Mouse (Mus musculus) erythroblast, embryonic 14.5 days (primary cell): ENCODE results near the gene Pdcd1lg2. TPM values are rescaled to one million over a fixed set of nuclear protein-coding genes. Genes with fewer than 3 reads are reported as not detected.

Experiments used
- H3K27me3 ChIP-seq: 2 replicates; pipeline ENCODE4 v1.6.1; 2012; ENCODE audit warnings: inconsistent platforms; ENCODE audit not compliant: control insufficient read depth
- H3K36me3 ChIP-seq: 2 replicates; pipeline ENCODE4 v1.6.1; 2012; ENCODE audit warnings: mild to moderate bottlenecking, inconsistent platforms; ENCODE audit not compliant: control insufficient read depth
- H3K4me1 ChIP-seq: 2 replicates; pipeline ENCODE4 v1.6.1; 2012; ENCODE audit warnings: inconsistent platforms; ENCODE audit not compliant: control insufficient read depth
- H3K4me3 ChIP-seq: replicated peaks from 2 replicates; pipeline ENCODE3; 2012; ENCODE audit warnings: moderate library complexity, mild to moderate bottlenecking, inconsistent platforms
- H3K9me3 ChIP-seq: 2 replicates; pipeline ENCODE4 v1.6.1; 2012; ENCODE audit warnings: low read length, inconsistent platforms, mixed read lengths; ENCODE audit not compliant: control insufficient read depth
- GATA1 ChIP-seq: IDR thresholded peaks from 2 replicates; pipeline ENCODE4 v1.6.1; 2012; ENCODE audit warnings: low read length, inconsistent platforms, mixed read lengths
- TAL1 ChIP-seq: IDR thresholded peaks from 3 replicates; pipeline ENCODE4 v1.6.1; 2012; ENCODE audit warnings: low read length, inconsistent platforms, mixed read lengths
- polyA plus RNA-seq: library from polyadenylated mRNA; stranded (reverse); fragments of >175 nt; gene quantifications from 2 replicates; pipeline ENCODE4 v1.2.3, GENCODE M21; 2012

Pdcd1lg2 gene
- polyA plus RNA-seq, 1 experiment, result not detected

- no peaks in the 10 kb centered on the region for H3K36me3 ChIP-seq
- H3K4me3 ChIP-seq, result no peak overlapping the region
- TF ChIP-seq TAL1, result no peak
- no peaks in the 10 kb centered on the region for H3K27me3 ChIP-seq
- H3K9me3 ChIP-seq, result no peaks in the 10 kb centered on the region
- H3K4me1 ChIP-seq, result peaks cover 22% of the 10 kb centered on the region
These were observed 59.1 kb downstream of the Pdcd1lg2 start for GRCm38 (mm10) chr19:29469686-29470254.

- no peak for TF ChIP-seq TAL1
- no peak for TF ChIP-seq GATA1
- H3K4me1 ChIP-seq, result peaks cover 28% of the 10 kb centered on the region
- H3K36me3 ChIP-seq, result no peaks in the 10 kb centered on the region
- H3K27me3 ChIP-seq, result no peaks in the 10 kb centered on the region
- no peak overlapping the region for H3K4me3 ChIP-seq
- no peaks in the 10 kb centered on the region for H3K9me3 ChIP-seq
These were observed 59.9 kb downstream of the Pdcd1lg2 start for GRCm38 (mm10) chr19:29470652-29471051.

- no peak overlapping the region for H3K4me3 ChIP-seq
- no peaks in the 10 kb centered on the region for H3K27me3 ChIP-seq
- H3K36me3 ChIP-seq, result no peaks in the 10 kb centered on the region
- TF ChIP-seq GATA1 (no peak), TAL1 (no peak)
- peaks cover 28% of the 10 kb centered on the region for H3K4me1 ChIP-seq
- H3K9me3 ChIP-seq, result no peaks in the 10 kb centered on the region
These were observed 61.7 kb downstream of the Pdcd1lg2 start for GRCm38 (mm10) chr19:29472424-29472823.

- H3K4me3 ChIP-seq, result no peak overlapping the region
- no peaks in the 10 kb centered on the region for H3K36me3 ChIP-seq
- peaks cover 28% of the 10 kb centered on the region for H3K4me1 ChIP-seq
- H3K27me3 ChIP-seq, result no peaks in the 10 kb centered on the region
- no peaks in the 10 kb centered on the region for H3K9me3 ChIP-seq
- no peak for TF ChIP-seq TAL1
- no peak for TF ChIP-seq GATA1
These were observed 62.2 kb downstream of the Pdcd1lg2 start for GRCm38 (mm10) chr19:29472946-29473345.

- peaks cover 20% of the 10 kb centered on the region for H3K4me1 ChIP-seq
- TF ChIP-seq TAL1 (no peak), GATA1 (no peak)
- H3K36me3 ChIP-seq, result no peaks in the 10 kb centered on the region
- no peaks in the 10 kb centered on the region for H3K27me3 ChIP-seq
- no peak overlapping the region for H3K4me3 ChIP-seq
- H3K9me3 ChIP-seq, result no peaks in the 10 kb centered on the region
These were observed 64.1 kb downstream of the Pdcd1lg2 start for GRCm38 (mm10) chr19:29474803-29475202.

GRCm38 (mm10) chr19:29475210-29475620, 64.5 kb downstream of the Pdcd1lg2 start:
- Histone ChIP-seq H3K9me3 (no peaks in the 10 kb centered on the region), H3K27me3 (no peaks in the 10 kb centered on the region), H3K4me3 (no peak overlapping the region), H3K36me3 (no peaks in the 10 kb centered on the region), H3K4me1 (peaks cover 18% of the 10 kb centered on the region)
- TF ChIP-seq TAL1 (no peak), GATA1 (no peak)

GRCm38 (mm10) chr19:29478598-29478997, 67.9 kb downstream of the Pdcd1lg2 start:
- Histone ChIP-seq H3K4me3 (no peak overlapping the region), H3K27me3 (no peaks in the 10 kb centered on the region), H3K9me3 (no peaks in the 10 kb centered on the region), H3K36me3 (no peaks in the 10 kb centered on the region), H3K4me1 (peaks cover 25% of the 10 kb centered on the region)
- no peak for TF ChIP-seq GATA1
- TF ChIP-seq TAL1, result no peak

- Histone ChIP-seq H3K27me3 (no peaks in the 10 kb centered on the region), H3K4me3 (no peak overlapping the region), H3K36me3 (no peaks in the 10 kb centered on the region), H3K4me1 (peaks cover 18% of the 10 kb centered on the region), H3K9me3 (no peaks in the 10 kb centered on the region)
- no peak for TF ChIP-seq TAL1
- TF ChIP-seq GATA1, result no peak
These were observed 70.9 kb downstream of the Pdcd1lg2 start for GRCm38 (mm10) chr19:29481578-29481977.

GRCm38 (mm10) chr19:29482148-29482547, 71.4 kb downstream of the Pdcd1lg2 start:
- H3K4me3 ChIP-seq, result no peak overlapping the region
- peaks cover 18% of the 10 kb centered on the region for H3K4me1 ChIP-seq

GRCm38 (mm10) chr19:29482637-29483036, 71.9 kb downstream of the Pdcd1lg2 start:
- Histone ChIP-seq H3K36me3 (no peaks in the 10 kb centered on the region), H3K9me3 (no peaks in the 10 kb centered on the region), H3K4me3 (no peak overlapping the region), H3K27me3 (no peaks in the 10 kb centered on the region), H3K4me1 (peaks cover 18% of the 10 kb centered on the region)
- TF ChIP-seq GATA1 (no peak), TAL1 (no peak)

More at GRCm38 (mm10) chr19:29482148-29482547, 71.4 kb downstream of the Pdcd1lg2 start:
- TF ChIP-seq GATA1 (no peak), TAL1 (no peak)
- H3K9me3 ChIP-seq, result no peaks in the 10 kb centered on the region
- H3K27me3 ChIP-seq, result no peaks in the 10 kb centered on the region
- H3K36me3 ChIP-seq, result no peaks in the 10 kb centered on the region
